Mouse (Mus musculus): ENCODE results near the gene Ldb3.

- TF ChIP-seq POLR2A (IDR thresholded peaks at IDR 0.05; ENCODE audit: borderline replicate concordance, low read depth, low read length) (no peak), CTCF (IDR thresholded peaks at IDR 0.05; ENCODE audit: low read depth, low read length) (no peak)
These were observed 34.4 kb downstream of the Ldb3 start for GRCm38 (mm10) chr14:34554047-34554446.
